Mouse (Mus musculus) heart, adult 2 months (tissue): ENCODE data around the gene Tmem161a.

Source experiments
- CTCF ChIP-seq: fragments of 200-600 bp; IDR thresholded peaks from 2 replicates; pipeline ENCODE4 v1.8.1; 2022; ENCODE audit warnings: antibody characterized with exemption, mild to moderate bottlenecking, moderate library complexity
- POLR2A ChIP-seq: fragments of 200-500 bp; IDR thresholded peaks from 2 replicates; pipeline ENCODE4 v1.6.1; 2011; ENCODE audit warnings: mild to moderate bottlenecking, low read depth, low read length, control low read depth; ENCODE audit not compliant: insufficient read depth

GRCm38 (mm10) chr8:70124992-70125391, 47.2 kb upstream of the Tmem161a start:
- TF ChIP-seq POLR2A (no peak), CTCF (no peak)
